Mouse (Mus musculus) telencephalon, adult 2 months (tissue): ENCODE measurements around the gene Senp1.

Experiments used
- DNase-seq: peaks from one replicate; pipeline ENCODE4 v3.0.0-alpha.2; 2011; ENCODE audit warnings: low read depth, low spot score

Gene Senp1

DNA sequence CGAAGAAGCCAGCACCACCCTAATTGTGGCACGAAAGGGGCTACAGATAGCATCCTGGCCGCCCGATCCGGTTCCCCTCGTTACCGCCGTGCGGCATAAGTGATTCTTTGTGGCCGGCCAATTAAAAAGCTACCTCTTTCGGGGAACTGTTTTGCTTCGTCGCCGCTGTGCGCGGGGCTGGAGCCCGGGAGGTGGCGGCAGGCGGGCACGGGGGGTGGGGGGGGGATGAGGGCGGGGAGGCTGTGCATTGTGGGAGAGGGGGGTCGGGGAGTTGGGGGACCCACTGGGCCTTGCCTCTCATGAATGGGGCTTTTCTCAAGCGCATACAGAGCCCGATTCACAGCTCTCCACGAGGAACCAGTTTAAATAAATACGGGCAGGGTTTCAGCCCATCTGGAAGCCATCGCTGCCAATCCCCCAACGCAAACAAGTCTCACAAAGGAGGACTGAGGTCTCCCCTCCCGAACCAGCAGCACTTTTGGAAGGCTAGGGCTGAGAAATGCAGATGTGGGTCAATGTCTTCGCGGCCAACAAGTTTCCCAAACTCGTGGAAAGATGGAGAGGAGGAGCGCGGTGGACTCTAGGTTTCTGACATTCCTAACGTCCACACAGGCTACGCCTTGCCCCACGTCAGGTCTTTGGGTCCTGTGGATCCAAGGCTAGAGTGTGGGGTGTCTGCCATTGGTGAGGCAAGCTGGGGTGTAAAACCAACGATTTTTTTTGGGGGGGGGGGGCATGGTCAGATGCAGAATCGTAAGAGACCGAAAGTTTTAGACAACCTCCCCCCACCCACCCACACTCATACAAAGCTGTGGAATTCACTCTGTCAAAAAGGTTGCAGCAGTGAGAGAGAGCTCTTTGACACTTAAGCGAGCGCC is 91.2 kb downstream of the Senp1 start:
- DNase-seq, result peak; percentile 55

DNA sequence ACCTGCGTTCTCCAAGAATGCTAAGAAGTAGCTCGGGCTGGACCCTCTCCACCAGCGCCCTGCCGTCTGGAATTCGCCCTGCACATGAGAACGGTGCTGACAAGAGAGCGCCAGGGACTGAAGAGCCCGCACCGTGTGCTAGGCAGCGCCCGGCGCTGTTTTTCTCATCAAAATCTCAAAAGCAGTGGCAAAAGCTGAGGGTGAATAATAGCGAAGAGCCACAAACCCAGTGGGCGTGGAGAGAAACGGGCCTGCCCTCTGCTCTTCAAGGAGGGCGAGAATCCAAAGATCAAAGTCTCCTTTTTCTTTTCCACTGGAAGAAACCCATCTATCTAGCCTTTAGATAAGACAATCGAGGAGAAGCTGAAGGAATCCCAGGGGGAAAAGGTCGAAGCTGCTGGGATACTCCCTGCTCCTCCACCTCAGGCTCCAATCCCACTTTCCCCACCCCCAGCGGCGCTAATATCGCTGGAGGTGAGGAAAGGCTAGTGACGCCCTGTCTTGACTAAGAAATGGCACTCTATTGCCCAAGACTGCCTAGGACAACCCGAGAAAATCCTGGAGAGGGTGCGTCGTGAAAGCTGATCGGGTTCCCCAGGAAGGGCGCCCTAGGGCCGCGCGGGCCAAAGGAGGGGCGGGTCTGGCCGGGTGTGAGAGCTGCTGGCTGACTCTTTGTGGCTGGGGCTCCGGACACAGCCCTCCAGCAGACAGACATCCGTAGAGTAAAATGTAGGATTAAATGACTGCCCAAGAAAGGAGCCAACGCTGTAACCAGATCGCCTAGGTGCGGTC is 92.0 kb downstream of the Senp1 start:
- no peak for DNase-seq

DNA sequence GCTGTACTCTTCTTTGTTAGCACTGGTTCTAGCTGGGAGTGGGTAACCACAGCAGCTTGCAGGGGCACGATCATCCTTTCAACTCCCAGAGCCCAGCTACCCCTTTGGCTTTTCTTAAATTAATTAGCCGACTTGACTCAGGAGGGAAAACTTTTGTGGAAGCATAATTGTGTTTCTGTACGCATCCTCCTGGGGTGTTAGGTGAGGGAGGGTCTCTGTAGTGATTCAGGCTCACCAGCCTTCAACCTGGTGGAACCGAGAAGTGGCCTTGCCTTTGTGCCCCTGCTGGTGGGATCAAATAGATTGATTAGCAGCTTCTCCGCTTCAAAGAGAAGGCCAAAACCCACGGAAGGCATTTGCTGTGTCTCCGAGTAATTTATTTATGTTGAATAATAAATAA is 93.6 kb downstream of the Senp1 start:
- DNase-seq, result no peak

DNA sequence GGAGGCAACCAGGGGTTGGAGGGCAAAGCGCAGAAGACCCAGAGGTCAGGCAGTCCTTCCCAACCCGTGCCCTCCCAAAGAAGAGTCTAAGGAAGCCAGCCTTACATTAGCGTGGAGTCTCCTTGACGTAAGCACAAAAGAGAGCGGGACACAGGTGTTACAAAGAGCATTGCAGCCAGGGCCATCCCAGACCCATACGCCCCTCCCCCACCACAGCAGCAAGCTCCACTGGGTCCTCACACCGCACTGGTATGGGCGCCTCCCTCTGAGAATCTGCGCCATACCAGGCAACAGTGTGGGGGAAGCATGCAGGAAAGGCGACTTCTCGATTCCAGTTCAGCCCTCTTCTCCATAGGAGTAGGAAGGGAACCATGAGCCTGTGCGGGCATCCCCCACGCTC is 94.0 kb downstream of the Senp1 start:
- DNase-seq, result no peak

DNA sequence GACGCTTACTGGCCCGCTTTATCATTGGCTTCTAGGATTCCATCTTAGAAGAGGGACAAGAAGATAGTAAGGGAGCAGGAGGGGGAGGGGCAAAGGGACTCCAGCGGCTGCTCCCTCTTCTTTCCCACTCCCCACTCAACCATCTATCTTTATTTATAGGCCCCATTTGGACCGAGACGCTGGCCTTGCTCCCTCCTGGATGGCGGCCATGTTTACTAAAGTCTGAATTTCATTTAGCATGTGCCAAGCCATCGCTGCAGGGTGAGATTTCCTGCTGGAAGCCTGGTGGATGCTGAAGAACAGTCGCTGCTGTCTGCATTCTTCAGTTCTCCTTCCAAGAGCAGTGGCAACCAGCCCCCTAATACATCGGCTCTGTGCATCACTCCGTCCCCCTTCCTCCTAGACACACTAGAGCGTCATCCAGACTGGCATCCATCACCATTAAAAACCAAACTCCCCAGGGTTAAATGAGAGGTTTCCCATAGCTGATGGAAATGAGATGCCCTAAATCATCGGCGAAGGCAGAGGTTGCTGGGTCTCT is 96.8 kb downstream of the Senp1 start:
- DNase-seq, result peak; percentile 8

DNA sequence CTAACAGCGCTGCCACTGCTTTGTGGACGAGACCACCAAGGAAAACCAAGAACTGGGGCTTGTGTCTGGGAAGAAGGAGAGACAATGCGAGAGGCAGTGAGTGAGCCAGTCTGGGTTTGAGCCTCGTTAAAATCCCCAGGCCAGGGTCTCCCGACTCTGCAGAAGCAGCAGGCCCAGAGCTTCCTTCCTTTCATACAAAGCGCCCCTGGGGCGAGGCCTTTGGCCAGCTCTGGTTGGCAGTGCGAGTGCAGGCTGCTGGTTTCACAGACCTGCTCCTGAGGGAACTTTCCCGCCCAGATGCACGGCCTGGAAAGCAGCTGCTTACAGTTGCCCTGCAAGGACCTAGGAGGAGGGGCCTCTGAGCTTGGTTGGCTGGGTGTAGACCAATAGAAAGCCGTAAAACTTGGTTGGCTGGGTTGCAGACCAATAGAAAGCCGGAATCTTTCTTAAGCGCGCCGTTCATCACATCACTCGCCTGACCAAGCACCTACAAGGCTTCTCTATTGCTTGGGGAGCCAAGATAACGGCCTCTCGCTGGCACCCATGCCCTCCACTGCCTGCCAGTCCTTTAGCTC is 100.7 kb downstream of the Senp1 start:
- DNase-seq, result peak; percentile 83

DNA sequence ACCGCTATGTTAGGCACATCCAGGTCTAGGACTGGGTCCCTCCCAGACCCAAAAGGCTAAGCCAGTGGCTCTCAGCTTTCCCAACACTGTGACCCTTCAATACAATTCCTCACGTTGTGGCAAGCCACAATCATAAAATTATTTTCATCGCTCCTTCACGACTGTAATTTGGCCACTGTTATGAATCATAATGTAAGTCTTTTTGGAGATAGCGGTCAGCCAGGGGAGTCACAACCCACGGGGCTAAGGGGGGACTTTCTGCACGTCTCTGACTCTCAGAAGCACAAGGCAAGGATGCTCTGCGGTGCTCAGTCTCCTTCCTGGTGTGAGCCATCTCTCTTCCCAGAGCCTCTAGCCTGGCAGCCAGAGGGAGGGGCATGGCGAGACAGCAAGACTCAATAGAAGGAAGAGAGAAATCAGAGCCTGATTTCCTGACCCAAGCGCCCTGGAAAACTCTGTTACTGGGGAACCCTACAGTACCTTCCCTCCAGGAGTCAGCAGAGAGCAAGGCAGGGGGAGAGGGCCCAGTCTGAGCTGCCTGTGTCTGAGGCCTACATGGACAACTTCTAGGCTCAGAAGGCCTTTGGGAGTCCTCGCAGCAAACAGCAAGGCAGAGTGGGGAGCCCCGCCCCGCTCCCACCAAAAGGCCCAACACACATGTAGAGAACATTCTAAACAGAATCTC is 101.4 kb downstream of the Senp1 start:
- no peak for DNase-seq

DNA sequence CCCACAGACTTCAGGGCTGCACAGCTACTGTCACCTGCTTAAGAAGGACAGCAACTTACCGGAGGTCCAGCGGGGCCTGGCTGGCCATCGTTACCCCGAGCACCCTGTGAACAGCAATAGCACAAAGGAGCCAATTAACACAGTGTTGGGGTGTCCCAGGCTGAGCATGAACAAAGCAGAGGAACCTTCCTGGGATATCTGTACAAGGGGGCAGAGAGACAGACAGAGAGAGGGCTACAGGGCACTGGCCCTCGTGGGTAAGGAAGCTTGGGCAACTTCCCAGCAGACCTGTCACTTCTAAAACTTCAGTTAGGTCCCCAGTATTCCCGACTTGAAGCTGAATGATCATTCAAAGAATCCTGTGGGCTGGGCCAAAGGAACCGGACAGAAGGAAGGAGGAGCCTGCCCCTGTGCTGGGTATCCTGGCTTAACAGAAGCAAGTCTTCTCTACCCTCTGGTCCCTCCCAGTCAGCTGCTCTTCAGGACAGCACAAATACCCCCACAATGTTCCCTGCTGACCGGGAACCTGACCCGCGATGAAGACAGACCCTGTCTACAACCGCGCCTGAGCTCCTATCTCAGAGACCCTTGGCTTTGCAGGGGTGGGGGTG is 102.2 kb downstream of the Senp1 start:
- no peak for DNase-seq

DNA sequence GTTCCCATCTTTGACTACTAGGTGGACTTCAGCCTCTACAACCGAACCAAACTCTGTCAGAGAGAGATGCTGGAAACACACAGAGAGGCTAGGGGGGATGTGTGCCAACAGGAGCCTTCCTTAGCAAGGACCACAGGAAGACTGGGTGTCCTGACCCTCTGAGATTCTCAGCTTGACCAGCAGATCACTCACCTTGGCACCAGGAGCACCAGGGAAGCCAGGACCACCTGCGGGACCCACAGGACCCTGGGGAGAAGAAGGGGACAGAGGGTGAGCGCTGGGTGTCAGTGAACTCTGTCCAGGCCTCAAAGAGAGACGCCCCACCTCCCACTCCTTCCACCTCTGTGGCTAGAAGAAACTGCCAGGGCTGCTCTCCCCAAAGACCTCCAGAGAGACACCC is 102.8 kb downstream of the Senp1 start:
- DNase-seq, result no peak

DNA sequence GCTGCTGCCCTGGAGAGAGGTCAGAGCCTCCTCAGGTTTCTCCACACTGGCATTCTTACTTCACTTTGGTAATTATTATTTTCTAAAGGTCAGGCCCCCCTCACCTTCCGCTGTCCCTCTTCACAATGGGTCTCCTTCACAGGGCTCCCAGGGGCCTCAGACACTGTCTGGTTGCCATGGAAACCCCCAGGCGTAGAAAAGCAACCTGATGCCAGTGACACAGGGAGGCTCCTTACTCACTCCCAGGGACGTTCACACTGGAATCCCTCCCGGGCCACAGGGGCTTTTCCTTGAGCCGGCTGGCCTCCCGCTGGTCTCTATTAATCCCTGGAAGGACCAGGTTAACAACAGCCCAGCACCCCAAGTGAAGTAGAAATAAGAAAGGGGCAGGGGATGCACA is 103.4 kb downstream of the Senp1 start:
- no peak for DNase-seq

DNA sequence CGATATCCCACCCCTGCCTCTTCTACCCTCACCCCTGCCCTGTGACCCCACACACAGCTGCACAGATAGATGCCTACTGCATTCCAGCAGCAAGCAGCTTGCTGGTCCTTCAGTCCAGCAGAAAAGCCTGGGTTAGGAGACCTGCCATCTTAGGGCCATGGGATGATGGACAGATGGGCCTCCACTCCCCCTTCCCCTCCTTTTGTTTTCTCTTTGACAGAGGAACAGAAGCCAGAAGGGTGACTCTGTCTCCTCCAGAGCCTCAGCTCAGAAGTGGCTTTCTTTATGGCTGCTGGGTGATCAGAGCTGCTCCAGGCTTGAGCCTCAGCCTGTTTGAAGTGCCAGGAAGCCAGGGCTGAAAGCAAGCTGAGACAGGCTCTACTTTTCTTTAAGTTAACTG is 104.0 kb downstream of the Senp1 start:
- no peak for DNase-seq
